8 mouse cellular contexts compared by ENCODE assay signal in the genomic region with DNA sequence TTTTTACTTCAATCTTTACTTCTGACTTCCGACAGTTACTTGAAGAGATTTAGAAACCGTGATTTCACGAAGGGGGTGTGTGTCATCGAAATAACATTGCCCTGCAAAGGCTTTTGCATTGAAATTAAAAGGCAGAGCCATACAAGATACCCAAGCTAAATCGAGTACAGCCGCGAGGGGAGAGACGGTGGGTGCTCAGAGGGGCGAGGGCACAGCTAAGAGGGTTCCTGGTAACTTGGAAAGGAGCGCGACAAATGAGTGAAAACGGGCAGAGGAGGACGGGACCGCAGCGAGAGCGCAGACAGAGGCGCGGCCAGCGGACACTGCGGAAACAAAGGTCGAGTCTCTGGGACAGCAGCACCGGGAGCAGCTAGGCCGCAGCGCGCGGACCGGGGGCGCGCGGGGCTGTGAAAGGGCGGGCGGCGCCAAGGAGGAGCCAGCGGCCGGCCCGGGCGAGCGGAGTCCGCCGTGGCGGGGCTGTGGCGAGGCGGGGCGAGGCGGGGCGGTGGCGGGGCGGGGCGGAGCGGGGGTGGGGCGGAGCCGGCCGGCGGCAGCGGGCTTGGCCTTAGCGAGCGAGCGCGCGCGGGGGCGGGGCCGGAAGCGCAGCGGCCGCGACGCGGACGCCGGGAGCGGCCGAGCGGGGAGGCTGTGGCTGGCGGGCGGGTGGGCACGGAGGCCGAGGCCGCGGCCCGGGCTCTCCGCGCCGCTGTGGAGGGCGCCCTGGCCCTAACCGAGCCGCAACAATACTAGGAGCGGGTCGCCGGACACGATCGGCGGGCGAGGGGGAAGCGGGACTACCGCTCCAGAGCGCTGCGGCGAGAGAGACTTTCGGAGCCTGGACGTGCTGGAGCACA. TPM values are rescaled to one million over a fixed set of nuclear protein-coding genes. Genes with fewer than 3 reads are reported as not detected.
DNase-seq lines count a peak whose midpoint lies in the region; ATAC-seq and TF ChIP-seq lines count a peak whose summit lies in the region.

A gene (plus strand): TSS at position 603 of the 854 bp plus-strand sequence.

- peak within 1 kb of the TSS; percentile 93 for H3K4me2 ChIP-seq in forebrain, embryonic 16.5 days (ENCODE audit: low read length)
- peak within 1 kb of the TSS; percentile 90 for H3K4me2 ChIP-seq in lung, embryonic 14.5 days

- H3K36me3 ChIP-seq in ES-E14 (ENCODE audit: control insufficient read depth, insufficient read depth, low read length, poor library complexity, severe bottlenecking): no peaks in the 10 kb centered on the region
- H3K36me3 ChIP-seq in forebrain, embryonic 16.5 days (ENCODE audit: control insufficient read depth, insufficient read depth): no peaks in the 10 kb centered on the region
- no peaks in the 10 kb centered on the region for H3K36me3 ChIP-seq in lung, embryonic 14.5 days (ENCODE audit: insufficient read depth)
- H3K36me3 ChIP-seq in thymus, adult 2 months (ENCODE audit: control insufficient read depth, insufficient read depth, low read length): no peaks in the 10 kb centered on the region

- TF ChIP-seq CTCF in layer of hippocampus, adult 2 months (conservative IDR thresholded peaks at IDR 0.05): no peak
- no peak for TF ChIP-seq CTCF in lung, embryonic 14.5 days (IDR thresholded peaks at IDR 0.05; ENCODE audit: low read depth)
- TF ChIP-seq CTCF in olfactory bulb, adult 2 months (IDR thresholded peaks at IDR 0.05; ENCODE audit: insufficient read depth, low read depth, low read length): no peak
- TF ChIP-seq CTCF in thymus, adult 2 months (IDR thresholded peaks at IDR 0.05; ENCODE audit: borderline replicate concordance, control insufficient read depth, extremely low read depth, insufficient read depth, low read length, poor library complexity): no peak

- peak; percentile 90 for TF ChIP-seq POLR2A in olfactory bulb, adult 2 months (IDR thresholded peaks at IDR 0.05; ENCODE audit: insufficient read depth, low read depth, low read length)
- peak; percentile 53; the same call in 1 of the 2 replicates for TF ChIP-seq POLR2A in thymus, adult 2 months (IDR thresholded peaks at IDR 0.05; ENCODE audit: control insufficient read depth, extremely low read depth, insufficient read depth, low read length, poor library complexity)

- H3K27me3 ChIP-seq in forebrain, embryonic 16.5 days (replicated peaks; ENCODE audit: control insufficient read depth, insufficient read depth, low read length): no peaks in the 10 kb centered on the region
- H3K27me3 ChIP-seq in lung, embryonic 14.5 days (ENCODE audit: insufficient read depth, low read length): no peaks in the 10 kb centered on the region
- no peaks in the 10 kb centered on the region for H3K27me3 ChIP-seq in thymus, adult 2 months (ENCODE audit: control insufficient read depth, insufficient read depth, low read length)

- peak within 1 kb of the TSS; percentile 100 for H3K9ac ChIP-seq in ES-E14 (ENCODE audit: insufficient read depth, low read depth, low read length, poor library complexity, severe bottlenecking)
- peak within 1 kb of the TSS; percentile 74 for H3K9ac ChIP-seq in forebrain, embryonic 16.5 days (replicated peaks; ENCODE audit: low read depth, low read length)
- H3K9ac ChIP-seq in lung, embryonic 14.5 days: peak within 1 kb of the TSS; percentile 88

- no peaks in the 10 kb centered on the region for H3K9me3 ChIP-seq in ES-E14 (ENCODE audit: control insufficient read depth, insufficient read depth, low read depth, low read length)
- H3K9me3 ChIP-seq in forebrain, embryonic 16.5 days (ENCODE audit: control insufficient read depth, low read length): no peaks in the 10 kb centered on the region
- H3K9me3 ChIP-seq in lung, embryonic 14.5 days (ENCODE audit: low read depth, low read length): no peaks in the 10 kb centered on the region

- peak; percentile 28 for DNase-seq in ES-E14 (ENCODE audit: low read depth, low spot score)
- peak; percentile 83 for DNase-seq in cerebellum, adult 11-12 months
- peak; percentile 70 for DNase-seq in heart, postnatal 25 days (ENCODE audit: low spot score)
- peak; percentile 47 to 58 for DNase-seq in layer of hippocampus, adult 2 months (ENCODE audit: low spot score in 2 of 2)
- DNase-seq in lung, embryonic 14.5 days: peak; percentile 91
- DNase-seq in thymus, adult 2 months: peak; percentile 75

- peak within 1 kb of the TSS; percentile 97 to 100 for H3K4me3 ChIP-seq in ES-E14 (ENCODE audit: insufficient read depth in 1 of 2, low read depth in 1 of 2, low read length in 2 of 2, poor library complexity in 1 of 2, severe bottlenecking in 1 of 2)
- H3K4me3 ChIP-seq in forebrain, embryonic 16.5 days (replicated peaks; ENCODE audit: low read length): peak within 1 kb of the TSS; percentile 61
- H3K4me3 ChIP-seq in layer of hippocampus, adult 2 months: peak within 1 kb of the TSS; percentile 94
- H3K4me3 ChIP-seq in lung, embryonic 14.5 days (ENCODE audit: low read depth, low read length): peak within 1 kb of the TSS; percentile 78
- H3K4me3 ChIP-seq in olfactory bulb, adult 2 months (ENCODE audit: insufficient read depth, low read depth, low read length): peak within 1 kb of the TSS; percentile 98
- peak within 1 kb of the TSS; percentile 89 for H3K4me3 ChIP-seq in thymus, adult 2 months (ENCODE audit: control insufficient read depth, insufficient read depth, low read length)

- H3K27ac ChIP-seq in ES-E14 (ENCODE audit: insufficient read depth, low read depth, low read length, poor library complexity, severe bottlenecking): 0 out of 2 replicates have a peak within 1 kb of the TSS, but pooled peaks have one; percentile 42
- H3K27ac ChIP-seq in forebrain, embryonic 16.5 days (ENCODE audit: low read length): peak within 1 kb of the TSS; percentile 77
- H3K27ac ChIP-seq in layer of hippocampus, adult 2 months: peak within 1 kb of the TSS; percentile 93
- peak within 1 kb of the TSS; percentile 94 for H3K27ac ChIP-seq in lung, embryonic 14.5 days (ENCODE audit: low read depth)
- peak within 1 kb of the TSS; percentile 80 for H3K27ac ChIP-seq in olfactory bulb, adult 2 months (ENCODE audit: insufficient read depth, low read depth, low read length)
- H3K27ac ChIP-seq in thymus, adult 2 months (ENCODE audit: control insufficient read depth, insufficient read depth, low read length): no peak within 1 kb of the TSS

- peaks cover 0 to 11% of the 10 kb centered on the region in 2 experiments; a peak in 1 of 4 replicates for H3K4me1 ChIP-seq in ES-E14 (ENCODE audit: control insufficient read depth in 2 of 2, insufficient read depth in 2 of 2, low read length in 2 of 2, poor library complexity in 1 of 2)
- H3K4me1 ChIP-seq in forebrain, embryonic 16.5 days (replicated peaks; ENCODE audit: control insufficient read depth, insufficient read depth, low read length): peaks cover 34% of the 10 kb centered on the region
- peaks cover 10% of the 10 kb centered on the region for H3K4me1 ChIP-seq in lung, embryonic 14.5 days (ENCODE audit: insufficient read depth)
- H3K4me1 ChIP-seq in olfactory bulb, adult 2 months (ENCODE audit: control insufficient read depth, insufficient read depth, low read length): peaks cover 2% of the 10 kb centered on the region; the same call in 1 of the 2 replicates
- H3K4me1 ChIP-seq in thymus, adult 2 months (replicated peaks; ENCODE audit: control insufficient read depth, insufficient read depth, low read length): peaks cover 17% of the 10 kb centered on the region

- intact Hi-C loops in heart, postnatal 25 days (cut with DNase I): no loop called here

- in situ Hi-C loops in ES-E14 (cut with MboI; ENCODE audit: low sequenced_read_pairs in 2 of 2, unreplicated experiment in 2 of 2): no loop called here

- WGBS in forebrain, embryonic 16.5 days: 1% methylated on average over 67 of the region's 101 CpGs
- 1% methylated on average over 80 of the region's 101 CpGs for WGBS in lung, embryonic 14.5 days
- WGBS in olfactory bulb, adult 2 months: 5% methylated on average over 68 of the region's 101 CpGs
- under 1% methylated on average over 81 of the region's 101 CpGs for WGBS in thymus, adult 2 months

- peak; percentile 93 for ATAC-seq in forebrain, embryonic 16.5 days
- peak; percentile 91 for ATAC-seq in lung, embryonic 14.5 days (ENCODE audit: insufficient read depth)

TF ChIP-seq in ES-E14, 5 proteins besides CTCF, POLR2A, EP300 and RAD21:
- TF ChIP-seq MAFK (IDR thresholded peaks at IDR 0.05; ENCODE audit: insufficient read depth, low read depth, low read length): no peak
- TF ChIP-seq HCFC1 (IDR thresholded peaks at IDR 0.05; ENCODE audit: borderline replicate concordance, insufficient read depth, low read length): 0 out of 2 replicates have a peak, but pooled peaks have one; percentile 37
TF ChIP-seq in ES-E14: peak in this region for 1.

RNA-seq across cellular contexts. Expression of the gene that starts here (rescaled TPM):
- 14.1 and 14.2 TPM in 2 replicates for total RNA-seq in ES-E14 (2012; rRNA removed)
- 23.0 and 27.4 TPM in 2 replicates for polyA plus RNA-seq in forebrain, embryonic 16.5 days (2015; fragmentation: Nextera tagmentation; extraction: Ambion mirVana)
- total RNA-seq in heart, postnatal 25 days (2021): 10 to 100 TPM; 19.4 to 19.9 TPM
- 10 to 100 TPM; 60.6 to 61.5 TPM for total RNA-seq in layer of hippocampus, adult 2 months (2021)
- polyA plus RNA-seq in lung, embryonic 14.5 days (2014; fragmentation: Nextera tagmentation; extraction: Ambion mirVana): 17.1 and 18.8 TPM in 2 replicates
- polyA plus RNA-seq in olfactory bulb, adult 2 months (2012; ENCODE audit: insufficient read depth, insufficient read length, low replicate concordance, missing spikeins): not detected in 2 replicates
- polyA plus RNA-seq in thymus, adult 2 months (2012; rRNA removed): 32.1 and 37.0 TPM in 2 replicates

Comparison
In these comparisons a context has a peak if more than half of its experiments do, and no peak if none do; other contexts are left out.
1. DNase-seq: peak in every context shown above with its lines; median percentile 91 in lung, embryonic 14.5 days; 83 in cerebellum, adult 11-12 months; 75 in thymus, adult 2 months; 70 in heart, postnatal 25 days; 52 in layer of hippocampus, adult 2 months; 28 in ES-E14.